In the genomic region with DNA sequence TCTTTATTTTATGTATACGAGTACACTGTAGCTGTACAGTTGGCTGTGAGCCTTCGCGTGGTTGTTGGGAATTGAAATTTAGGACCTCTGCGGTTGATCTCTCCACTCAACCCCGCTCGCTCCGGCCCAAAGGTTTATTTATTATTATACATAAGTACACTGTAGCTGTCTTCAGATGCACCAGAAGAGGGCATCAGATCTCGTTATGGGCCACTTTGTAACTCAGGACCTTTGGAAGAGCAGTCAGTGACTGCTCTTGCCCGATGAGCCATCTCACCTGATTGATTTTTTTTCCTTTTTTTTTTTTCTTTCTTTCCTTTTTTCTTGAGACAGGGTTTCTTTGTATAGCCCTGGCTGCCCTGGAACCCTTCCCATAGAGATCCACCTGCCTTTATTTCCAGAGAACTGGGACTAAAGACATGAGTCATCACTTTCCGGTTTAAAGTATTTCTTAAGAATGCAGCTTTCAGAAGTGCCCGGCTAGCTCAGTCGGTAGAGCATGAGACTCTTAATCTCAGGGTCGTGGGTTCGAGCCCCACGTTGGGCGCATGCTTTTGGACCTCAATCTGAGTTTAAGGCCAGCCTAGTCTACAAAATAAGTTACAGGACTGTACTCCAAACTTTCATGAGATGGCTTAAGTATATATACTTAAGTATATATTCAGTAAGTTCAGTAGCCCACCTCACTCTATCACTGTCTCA, we compare ENCODE assay signal across 8 mouse cellular contexts. TPM values are rescaled to one million over a fixed set of nuclear protein-coding genes. Genes with fewer than 3 reads are reported as not detected.
DNase-seq lines count a peak whose midpoint lies in the region; ATAC-seq lines count a peak whose summit lies in the region.

No protein-coding gene starts in this region.

- H3K27me3 ChIP-seq in forebrain, embryonic 11.5 days (ENCODE audit: control insufficient read depth, insufficient read depth, low read length), result peaks cover 12% of the 10 kb centered on the region; the same call in 1 of the 2 replicates
- H3K27me3 ChIP-seq in forebrain, embryonic 13.5 days, result peaks cover 59% of the 10 kb centered on the region

- H3K27ac ChIP-seq in forebrain, embryonic 11.5 days (ENCODE audit: low read depth, low read length), result no peak overlapping the region
- H3K27ac ChIP-seq in forebrain, embryonic 13.5 days, result no peak overlapping the region

- WGBS in forebrain, embryonic 11.5 days, result 6% methylated on average over 16 of the region's 16 CpGs
- WGBS in forebrain, embryonic 13.5 days, result 7% methylated on average over 16 of the region's 16 CpGs

- H3K9me3 ChIP-seq in forebrain, embryonic 11.5 days (ENCODE audit: control insufficient read depth, low read length), result no peaks in the 10 kb centered on the region
- no peaks in the 10 kb centered on the region for H3K9me3 ChIP-seq in forebrain, embryonic 13.5 days (replicated peaks)

- ATAC-seq in forebrain, embryonic 11.5 days (replicated peaks; ENCODE audit: low FRiP score), result no peak
- no peak for ATAC-seq in forebrain, embryonic 13.5 days
- ATAC-seq in inflammation-experienced regulatory T-cells, adult 6 months, result no peak

- H3K9ac ChIP-seq in forebrain, embryonic 11.5 days (ENCODE audit: low read length), result no peak overlapping the region
- no peak overlapping the region for H3K9ac ChIP-seq in forebrain, embryonic 13.5 days

- H3K36me3 ChIP-seq in forebrain, embryonic 11.5 days (ENCODE audit: control insufficient read depth, insufficient read depth, low read length), result no peaks in the 10 kb centered on the region
- no peaks in the 10 kb centered on the region for H3K36me3 ChIP-seq in forebrain, embryonic 13.5 days (ENCODE audit: poor library complexity, severe bottlenecking)

- no peak overlapping the region for H3K4me3 ChIP-seq in forebrain, embryonic 11.5 days (ENCODE audit: low read depth, low read length)
- H3K4me3 ChIP-seq in forebrain, embryonic 13.5 days, result no peak overlapping the region

- 0 out of 2 replicates have a peak, but pooled peaks cover 2% of the 10 kb centered on the region for H3K4me1 ChIP-seq in forebrain, embryonic 11.5 days (replicated peaks; ENCODE audit: control insufficient read depth, insufficient read depth, low read length)
- H3K4me1 ChIP-seq in forebrain, embryonic 13.5 days, result no peaks in the 10 kb centered on the region

- DNase-seq in forebrain, embryonic 11.5 days (ENCODE audit: low spot score), result peak; percentile 71
- peak; percentile 26 for DNase-seq in urinary bladder, postnatal 14 days (ENCODE audit: low spot score)
- no peak for DNase-seq in urinary bladder, postnatal 10 days (ENCODE audit: low spot score)
- DNase-seq in forelimb bud, embryonic 11.5 days (ENCODE audit: low read depth, low spot score), result peak; percentile 55
- peak; percentile 27 to 49 for DNase-seq in kidney, postnatal 4 days
- DNase-seq in right cerebral cortex, adult 2 months (ENCODE audit: low spot score in 2 of 2), result peak; percentile 74 to 76

- H3K4me2 ChIP-seq in forebrain, embryonic 11.5 days (ENCODE audit: low read depth, low read length, severe bottlenecking), result peak overlapping the region; percentile 20; the same call in 1 of the 2 replicates
- no peak overlapping the region for H3K4me2 ChIP-seq in forebrain, embryonic 13.5 days

RNA-seq across cellular contexts. Expression of gene BC107364, which starts 24.2 kb away (rescaled TPM):
- polyA plus RNA-seq in forebrain, embryonic 11.5 days (2014; fragmentation: Nextera tagmentation; extraction: Ambion mirVana), result not detected in 2 replicates
- not detected in 2 replicates for polyA plus RNA-seq in forebrain, embryonic 13.5 days (2015; fragmentation: Nextera tagmentation; extraction: Ambion mirVana)
- not detected for polyA plus RNA-seq in inflammation-experienced regulatory T-cells, adult 6 months (2017; shearing (Covaris generic))
